Mouse (Mus musculus) kidney, postnatal 4 days (tissue): ENCODE measurements around the gene Rabac1.
A peak's percentile ranks its signal among the peaks of the same experiment; 100 is the strongest.

Experiments
- DNase-seq, 2 experiments: peaks; one replicate each; pipeline ENCODE4 v3.0.0; 2021; ENCODE audit warnings: mixed read lengths in 2 of 2

Rabac1 gene

DNA sequence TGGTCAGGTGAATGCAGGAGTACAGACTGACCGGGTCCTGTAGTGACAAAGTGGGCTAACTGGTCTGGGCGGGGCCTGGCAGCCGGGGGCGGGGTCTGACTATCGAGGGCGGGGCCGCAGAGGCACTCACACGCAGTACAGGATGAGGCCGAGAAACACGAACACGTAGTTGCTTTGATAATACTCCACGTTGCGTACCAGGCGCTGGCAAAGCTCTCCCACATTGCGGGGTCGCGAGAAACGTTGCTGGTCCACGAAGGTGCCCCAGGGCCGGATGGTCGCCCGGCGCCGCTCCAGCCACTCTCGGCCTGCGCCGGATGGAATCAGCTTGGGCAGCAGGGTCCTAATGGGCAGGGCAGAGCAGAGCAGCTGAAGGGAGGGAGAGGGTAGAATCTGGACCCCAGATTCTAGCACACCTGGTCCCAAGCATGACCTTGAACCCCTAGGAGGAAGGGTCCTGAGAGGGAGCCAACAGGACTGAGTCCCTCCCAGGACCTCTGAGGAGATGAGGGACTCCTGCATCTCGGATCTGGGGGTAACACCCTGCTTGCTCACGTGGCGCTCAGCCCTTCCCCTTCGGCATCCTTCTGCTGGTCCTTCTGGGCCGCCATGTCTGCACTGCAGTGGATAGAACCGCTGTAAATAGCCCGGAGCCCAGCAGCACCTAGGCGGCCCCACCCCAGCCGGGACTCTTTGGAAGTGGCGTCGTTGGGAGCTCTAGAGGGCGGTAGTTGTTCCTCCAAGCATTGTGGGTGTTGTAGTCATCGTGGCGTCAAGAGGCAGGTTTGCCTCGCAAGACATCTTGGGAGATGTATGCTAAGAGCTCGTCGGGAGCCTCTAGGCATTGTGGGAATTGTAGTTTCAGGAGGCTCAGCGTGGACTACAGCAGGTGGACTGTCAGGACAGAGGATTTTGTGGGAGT, at the start of gene Rabac1:
TSS of gene Rabac1 (minus strand) at position 783 of the 922 bp plus-strand sequence.
- peak; percentile 93 to 94 for DNase-seq

DNA sequence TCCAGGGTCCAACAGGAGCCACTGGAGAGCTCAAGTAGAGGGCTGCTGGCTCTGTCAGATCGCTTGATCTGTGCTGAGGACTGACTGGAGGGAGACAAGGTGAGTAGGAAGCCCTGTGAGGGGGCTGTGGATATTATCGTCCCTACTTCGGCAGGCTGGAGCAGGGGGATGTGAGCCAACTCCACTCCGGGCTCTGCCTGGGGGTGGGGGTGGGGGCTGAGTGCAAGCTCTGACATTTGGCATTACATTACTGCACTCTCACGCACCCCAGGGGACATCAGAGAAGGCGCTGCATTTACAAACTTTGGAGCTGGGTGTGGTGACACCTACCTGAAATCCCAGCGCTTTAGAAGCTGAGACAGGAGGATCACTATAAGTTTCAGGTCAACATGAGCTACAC, 39.0 kb upstream of the Rabac1 start:
- no peak for DNase-seq

DNA sequence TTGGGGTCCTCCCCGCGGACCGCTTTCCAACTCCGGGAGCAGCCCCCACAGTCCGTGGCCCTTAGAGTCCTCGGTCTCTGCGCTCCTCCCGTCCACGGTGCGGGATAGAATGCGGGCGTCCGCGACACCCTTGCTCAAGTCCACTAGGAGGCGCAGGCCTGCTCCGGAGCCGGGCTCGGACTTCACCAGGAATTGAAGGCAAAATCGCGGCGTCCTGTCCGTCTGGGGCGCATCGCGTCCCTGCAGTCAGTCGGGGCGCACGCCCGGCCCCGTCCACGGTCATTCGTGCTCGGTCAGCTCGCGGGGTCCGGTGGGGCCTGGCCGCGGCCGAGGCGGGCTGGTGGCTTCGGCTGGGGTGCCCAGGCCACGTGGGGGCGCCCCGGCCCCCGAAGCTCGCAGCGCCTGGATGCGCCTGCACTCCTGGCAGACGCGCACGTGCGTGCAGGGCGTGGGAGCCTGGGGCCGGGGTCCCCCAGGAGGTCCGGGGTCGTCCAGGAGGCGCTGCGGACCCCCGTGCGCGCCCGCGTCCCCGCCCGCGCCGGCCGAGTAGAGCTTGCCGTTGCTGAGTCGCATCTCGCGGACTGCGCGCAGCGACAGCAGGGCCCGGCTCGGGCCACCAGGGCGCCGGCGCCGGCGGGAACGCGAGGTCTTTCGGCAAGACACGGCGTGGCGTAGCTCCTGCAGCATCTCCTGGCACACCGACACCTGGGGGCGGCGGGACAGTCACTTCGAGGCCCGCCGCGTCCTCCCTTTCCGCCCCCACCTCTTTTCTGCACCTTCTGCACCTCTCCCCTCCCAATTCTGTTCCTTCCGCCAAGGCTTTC, 37.7 kb upstream of the Rabac1 start:
- peak; percentile 74 to 75 for DNase-seq

DNA sequence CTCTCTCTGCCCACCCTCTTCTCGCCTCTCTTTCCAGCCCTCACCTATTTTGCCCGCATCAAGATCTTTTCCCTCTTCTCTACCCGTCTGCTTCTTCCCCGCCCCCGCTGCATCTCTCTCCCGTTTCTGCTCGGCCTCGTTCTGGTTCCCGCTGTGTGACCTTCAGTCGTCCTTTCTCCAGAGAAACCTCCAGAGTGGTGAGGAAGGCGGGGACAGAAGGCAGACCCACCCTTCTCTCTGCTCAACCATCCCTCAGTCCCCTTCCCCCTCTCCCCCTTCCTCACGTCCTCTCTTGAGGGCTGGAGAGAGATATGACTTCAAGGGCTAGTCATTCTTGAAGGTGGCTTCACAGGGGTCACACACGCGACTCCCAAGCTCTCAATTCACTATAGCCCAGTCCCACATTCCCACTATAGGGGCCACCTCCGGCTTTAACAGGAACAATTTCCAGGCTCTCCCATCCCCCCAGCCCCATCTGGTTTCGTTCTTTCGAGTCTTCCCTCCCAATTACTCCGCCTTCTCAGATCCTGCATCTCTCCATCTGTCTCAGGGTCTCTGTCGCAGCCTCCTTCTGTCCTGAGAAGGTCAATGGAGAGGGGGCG, 36.6 kb upstream of the Rabac1 start:
- DNase-seq = peak in 1 of 2 experiments; percentile 14

DNA sequence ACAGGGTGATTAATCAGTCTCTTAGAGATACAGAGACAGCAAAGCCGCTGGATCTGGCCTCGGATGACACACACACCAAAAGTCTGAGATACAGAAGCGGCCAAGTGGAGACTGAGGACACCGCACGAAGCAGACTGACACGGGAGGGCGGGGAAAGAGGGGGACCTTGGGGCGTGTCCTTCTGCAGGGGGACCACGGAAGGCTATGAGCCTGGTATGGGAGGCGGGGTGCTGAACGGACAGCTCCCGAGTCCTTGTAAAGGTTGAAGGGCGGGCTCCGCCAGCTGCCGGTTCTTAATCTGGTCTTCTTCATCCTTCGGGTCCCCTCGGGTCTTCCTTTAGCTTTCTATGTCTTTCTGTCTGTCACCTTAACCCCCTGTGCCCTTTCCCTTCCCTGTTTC, 36.1 kb upstream of the Rabac1 start:
- DNase-seq = peak; percentile 90 to 91

DNA sequence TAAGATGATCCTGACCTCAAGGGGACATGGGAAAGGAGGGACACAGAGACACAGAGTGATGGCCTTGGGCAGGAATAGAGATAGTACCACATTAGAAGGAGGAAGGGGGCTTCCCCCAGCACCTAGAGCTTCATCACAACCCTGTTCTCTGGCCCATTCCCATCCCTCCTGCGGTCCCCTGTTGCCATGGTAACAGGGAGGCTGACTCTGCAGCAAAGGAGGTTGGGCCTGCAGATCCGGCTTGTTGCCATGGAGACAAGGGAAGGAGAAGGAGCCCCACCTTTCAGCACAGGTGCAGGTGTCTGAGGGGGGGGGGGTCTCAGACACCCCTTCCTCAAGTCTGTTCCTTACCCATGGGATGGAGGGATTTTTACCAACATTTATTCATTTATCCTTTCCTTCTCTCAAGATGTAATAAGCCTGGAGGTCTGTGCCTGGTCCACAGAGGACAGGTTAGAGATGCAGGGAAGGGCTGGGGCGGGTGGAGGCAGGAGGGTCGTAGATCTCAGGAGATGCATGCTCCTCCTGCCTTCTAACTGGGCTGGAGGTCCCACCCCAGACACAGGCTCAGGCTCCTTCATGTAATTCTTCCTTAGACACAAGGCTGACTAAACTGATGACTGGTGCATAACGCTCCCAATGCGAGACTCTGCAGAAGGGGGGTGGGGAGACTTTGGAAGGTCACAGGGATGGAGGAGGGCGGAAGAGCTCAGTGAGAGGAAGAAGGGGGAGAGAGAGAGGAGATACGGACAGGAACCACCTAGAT, 35.2 kb upstream of the Rabac1 start:
- no peak for DNase-seq

DNA sequence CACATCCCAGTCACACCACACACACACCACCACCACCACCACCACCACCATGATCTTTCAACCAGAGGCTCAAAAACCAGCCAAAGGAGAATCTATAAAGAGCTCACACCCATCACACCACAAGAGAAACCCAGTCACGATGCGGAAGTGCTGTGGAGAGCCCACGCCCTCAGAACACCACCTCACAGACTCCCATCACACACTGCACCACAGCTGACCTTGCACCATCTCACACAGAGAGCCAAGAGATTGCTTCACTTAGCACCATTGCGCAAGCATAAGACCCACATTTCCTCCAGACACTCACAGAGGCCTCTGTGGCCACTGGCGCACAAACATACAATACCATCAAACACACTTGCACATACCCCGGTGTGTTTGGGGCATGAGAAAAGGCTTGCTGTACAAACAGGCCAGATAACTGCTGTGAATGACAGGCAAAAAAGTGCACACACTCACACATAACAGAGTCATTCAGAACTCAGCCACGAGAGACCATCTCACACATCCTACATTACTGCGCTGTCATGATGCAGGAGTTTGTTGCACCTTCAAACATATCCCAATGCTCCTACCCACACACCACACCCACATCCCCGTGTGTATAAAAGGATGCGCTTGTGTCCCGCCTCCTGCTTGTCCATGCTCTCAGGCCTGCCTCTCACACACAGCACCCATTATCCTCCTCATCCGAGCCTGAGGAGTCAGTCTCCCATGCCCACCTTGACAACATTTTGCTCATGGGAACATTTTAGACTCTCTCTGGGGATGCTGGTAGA, 34.2 kb upstream of the Rabac1 start:
- no peak for DNase-seq

DNA sequence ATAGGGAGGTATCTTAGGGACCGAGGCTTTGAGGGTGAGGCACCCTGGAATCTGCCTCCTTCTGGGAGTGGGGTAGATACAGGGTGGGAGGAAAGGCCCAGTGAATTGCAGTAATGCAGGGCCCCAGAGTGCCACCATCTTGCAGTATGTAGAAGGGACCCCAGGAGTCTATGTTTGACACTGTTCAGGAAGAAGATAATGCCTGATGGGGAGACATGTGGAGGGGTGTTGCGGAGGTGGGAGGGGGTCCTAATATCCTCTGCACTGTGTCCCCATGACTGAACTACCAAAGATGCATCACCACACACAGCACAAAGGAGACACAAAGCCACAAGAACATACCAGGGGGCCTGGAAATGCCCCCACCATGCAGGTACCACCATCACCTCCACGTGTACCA, 33.6 kb upstream of the Rabac1 start:
- no peak for DNase-seq

DNA sequence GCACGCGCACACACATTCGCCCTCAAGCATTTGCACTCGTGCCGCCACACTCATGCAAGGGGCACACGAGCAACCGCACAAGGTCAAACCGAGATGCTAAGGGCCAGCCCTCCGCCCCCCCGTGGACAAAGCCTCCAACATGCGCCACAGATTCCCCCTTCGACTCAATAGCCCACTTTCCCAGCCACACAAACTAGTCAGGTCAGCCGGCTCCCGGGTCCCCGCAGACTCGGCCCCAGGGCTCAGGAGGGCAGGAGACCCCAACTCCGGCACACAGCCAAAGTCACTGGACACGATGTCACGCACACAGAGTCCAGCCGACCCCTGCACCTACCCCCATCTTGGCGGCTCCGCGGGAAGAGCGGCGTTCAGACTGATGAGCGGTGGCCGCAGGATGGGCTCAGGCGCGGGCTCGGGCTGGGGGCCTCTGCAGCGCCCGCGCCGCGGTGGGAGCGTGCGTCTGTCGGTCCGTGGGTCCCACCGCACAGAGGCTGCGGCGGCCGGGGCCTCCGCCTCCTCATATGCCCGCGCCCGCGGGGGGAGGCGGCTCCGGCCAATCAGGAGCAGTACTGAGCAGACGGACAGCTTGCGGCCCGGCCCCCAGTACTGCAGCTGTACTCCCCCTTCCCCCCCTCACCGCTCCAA, 33.0 kb upstream of the Rabac1 start, which contains the start of gene Atp1a3:
TSS of gene Atp1a3 (minus strand) at position 538 of the 645 bp plus-strand sequence.
- peak; percentile 50 to 59 for DNase-seq

DNA sequence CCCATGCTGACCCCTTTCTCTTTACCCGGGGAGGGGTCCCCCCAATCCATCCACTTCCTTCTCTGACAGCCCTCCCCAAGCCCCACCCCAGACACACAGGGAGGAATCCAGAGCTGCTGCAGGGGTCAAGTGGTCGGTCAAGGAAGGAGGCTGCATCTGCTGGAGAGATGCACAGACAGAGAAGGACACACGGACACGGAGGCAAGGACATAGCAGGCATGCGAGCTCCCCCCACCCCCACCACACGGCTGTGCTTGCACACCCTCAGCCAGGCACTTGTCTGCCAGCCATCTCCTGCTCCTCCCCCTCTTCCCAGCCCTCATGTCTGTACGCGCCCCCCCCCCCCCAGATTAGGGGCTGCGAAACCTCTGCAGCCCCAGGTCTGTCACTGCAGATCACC, 32.3 kb upstream of the Rabac1 start:
- DNase-seq = no peak

DNA sequence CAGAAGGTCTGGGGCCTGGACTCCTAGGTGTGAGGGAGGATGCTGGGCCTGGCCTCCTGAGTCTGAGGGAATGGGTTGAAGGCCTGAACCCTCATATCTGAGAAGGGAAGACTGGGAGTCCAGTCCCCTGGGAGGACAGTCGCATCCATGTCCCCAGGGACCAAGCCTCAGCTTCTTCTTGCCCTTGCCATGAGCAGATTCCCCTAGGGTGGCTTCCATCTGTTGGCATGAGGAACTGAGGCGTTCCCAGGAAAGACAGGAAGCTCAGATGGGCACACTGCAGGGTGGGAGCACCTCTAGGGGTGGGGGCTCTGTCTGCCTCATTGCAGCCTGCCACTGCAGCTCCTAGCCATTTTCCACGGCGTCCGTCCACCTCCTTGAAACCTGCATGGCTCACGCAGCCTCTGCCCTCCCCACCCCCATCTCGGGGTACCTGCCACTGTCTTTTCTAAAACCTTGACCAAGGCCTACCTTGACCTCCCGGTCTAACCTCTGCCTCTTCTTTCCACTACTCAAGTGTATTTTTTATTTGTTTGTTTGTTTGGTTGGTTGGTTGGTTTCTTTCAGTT, 31.4 kb upstream of the Rabac1 start:
- DNase-seq = no peak

DNA sequence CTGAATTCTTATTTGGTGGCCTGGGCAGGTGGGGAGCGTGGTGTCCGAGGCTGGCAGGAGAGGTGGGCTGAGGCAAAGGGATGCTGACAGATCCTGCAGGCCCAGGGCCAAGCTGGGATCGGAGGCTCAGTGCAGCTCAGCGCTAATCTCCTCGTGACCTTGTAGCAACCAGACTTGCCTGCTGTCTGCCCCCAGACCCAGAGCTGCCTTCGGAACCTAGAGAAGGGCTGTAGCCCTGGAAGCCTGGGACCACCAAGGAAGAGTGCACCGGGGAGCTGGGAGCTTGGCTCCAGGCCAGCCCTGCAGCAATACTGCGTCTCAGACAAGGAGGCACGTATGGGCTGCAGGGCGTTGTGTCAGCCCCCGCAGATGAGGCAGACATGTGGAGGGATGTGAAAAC, 30.7 kb upstream of the Rabac1 start:
- no peak for DNase-seq

DNA sequence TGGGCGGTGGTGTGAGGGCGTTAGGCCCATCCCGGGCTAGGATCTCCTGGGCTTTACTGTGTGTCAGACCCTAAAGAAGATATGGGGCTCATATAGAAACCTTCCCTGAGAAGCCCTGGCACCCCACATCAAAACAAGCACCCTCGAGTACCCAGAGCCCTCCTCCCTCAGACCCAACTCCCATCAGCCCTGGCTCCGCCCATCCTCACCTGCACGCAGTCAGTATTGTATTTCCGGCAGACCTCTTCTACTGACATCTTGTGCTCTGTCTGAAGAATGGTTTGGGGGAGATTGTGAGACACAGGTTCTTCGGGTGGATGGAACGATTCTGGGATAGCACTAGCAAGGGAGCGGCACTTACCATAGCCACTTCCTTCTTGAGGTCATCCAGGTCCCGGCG, 28.2 kb upstream of the Rabac1 start:
- no peak for DNase-seq

DNA sequence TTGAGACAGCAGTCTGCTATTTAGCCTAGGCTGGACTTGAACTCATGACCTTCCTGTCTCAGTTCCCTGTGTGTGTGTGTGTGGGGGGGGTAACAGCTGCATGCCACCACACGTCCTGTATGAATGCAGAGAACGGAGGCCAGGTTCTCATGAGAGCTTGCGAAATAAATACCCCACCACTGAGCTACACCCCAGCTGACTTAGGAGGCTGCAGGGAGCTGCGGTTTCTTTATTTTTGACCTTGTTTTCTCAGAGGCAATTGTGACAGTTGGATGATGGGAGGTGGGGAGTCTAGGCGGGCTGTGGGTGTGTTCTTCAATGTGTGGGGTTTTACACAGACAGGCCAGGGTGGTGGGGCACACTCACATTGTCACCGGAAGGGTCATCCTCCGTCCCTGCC, 27.7 kb upstream of the Rabac1 start:
- DNase-seq = no peak

DNA sequence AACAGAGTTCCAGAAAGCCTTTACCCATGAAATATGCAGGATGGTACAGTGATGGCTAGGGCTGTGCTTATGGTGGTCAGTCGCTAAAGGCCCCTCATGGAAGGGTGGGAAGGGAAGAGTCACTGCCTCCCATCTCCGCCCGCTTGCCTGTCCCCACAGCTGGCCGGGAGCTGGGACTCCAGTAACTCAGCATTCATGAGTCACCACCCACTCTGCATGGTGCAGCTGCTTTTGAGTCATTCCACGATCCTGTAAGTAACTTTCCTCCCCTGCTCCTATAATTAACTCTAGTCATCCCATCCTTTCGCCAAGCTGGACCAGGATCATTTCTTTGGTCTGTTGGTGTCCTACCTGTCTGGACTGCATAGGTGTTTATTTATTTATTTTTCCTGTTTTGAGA, 20.5 kb upstream of the Rabac1 start:
- DNase-seq = no peak

DNA sequence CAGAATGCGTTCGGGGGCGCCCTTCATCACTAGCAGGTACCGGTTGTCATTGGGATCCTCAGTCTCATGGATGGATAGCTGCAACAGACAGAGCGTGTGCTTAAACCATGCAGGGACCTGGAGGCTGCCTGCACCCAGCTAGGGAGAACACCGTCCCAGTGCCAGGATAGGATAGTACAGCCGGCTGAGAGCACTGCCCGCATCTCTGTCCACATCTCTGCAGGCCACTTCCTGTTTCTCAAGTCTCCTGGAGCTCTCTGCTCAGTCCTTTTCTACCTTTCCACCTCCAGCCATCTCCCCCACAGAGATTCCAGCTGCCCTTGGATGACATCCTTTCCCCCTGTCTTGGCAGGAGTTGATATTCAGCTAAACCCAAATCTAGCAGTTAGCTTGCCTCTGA, 17.9 kb upstream of the Rabac1 start:
- no peak for DNase-seq

DNA sequence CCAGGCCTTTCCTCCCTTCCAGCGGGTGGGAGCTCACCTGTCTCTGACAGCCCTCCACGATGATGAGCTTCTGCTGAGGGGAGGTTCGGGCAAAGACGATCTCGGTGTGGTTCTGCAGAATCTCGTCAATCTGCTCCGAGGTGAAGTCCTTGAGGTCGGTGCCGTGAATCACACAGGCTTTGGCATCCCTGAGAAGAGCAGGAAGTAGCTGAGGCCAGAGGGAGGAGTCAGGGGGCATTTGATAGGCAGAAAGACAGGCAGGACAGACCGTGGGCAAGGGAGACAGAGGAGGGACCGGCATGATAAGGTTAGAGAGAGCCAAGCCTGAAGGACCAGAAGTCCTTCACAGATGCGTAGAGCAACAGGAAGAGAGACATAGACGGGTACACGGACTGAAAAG, 15.4 kb upstream of the Rabac1 start:
- no peak for DNase-seq

DNA sequence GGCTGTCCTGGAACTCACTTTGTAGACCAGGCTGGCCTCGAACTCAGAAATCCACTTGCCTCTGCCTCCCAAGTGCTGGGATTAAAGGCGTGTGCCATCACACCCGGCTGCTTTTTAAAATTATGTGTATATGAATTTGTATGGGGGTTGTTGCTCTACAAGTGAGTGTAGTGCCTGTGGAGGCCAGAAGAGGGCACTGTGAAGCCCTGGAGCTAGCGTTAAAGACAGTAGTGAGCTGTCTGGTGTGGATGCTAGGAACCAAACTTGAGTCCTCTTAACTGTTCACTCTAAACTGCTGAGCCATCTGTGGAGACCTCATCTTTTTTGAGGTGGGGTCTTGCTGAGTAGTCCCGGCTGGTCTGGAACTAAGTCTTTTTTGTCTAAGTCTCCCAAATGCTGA, 13.2 kb upstream of the Rabac1 start:
- no peak for DNase-seq

DNA sequence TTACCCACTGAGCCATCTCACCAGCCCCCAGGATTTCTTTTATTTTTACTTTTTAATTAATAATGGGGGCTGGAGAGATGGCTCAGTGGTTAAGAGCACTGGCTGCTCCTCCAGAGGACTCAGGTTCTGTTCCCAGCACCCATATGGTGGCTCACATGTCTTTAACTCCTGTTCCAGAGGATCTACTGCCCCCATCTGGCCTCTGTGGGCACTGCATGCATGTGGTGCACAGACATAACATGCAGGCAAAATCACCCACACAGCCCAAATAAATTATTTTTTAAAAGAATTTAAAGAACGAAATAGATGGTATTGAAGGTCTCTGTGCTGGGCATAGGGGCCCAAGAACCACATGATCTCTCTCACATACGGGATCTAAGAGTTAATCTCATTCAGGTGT, 11.8 kb upstream of the Rabac1 start:
- no peak for DNase-seq

DNA sequence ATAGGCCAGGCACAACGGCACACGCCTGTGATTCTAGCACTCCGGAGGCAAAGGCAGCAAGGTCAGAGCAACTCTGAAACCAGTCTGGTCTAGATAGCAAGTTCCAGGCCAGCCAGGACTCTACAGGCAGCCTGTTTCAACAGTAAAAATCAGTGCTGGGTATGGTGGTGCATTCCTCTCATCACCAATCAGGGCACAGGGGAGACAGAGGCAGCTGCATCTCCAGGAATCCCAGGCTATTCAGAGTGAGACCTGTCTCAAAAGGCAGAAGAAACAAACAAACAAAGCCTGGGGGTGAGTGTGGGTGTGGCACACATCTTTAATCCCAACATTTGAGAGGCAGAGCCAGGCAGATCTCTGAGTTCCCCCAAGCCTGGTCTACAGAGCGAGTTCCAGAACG, 10.8 kb upstream of the Rabac1 start:
- DNase-seq = no peak

DNA sequence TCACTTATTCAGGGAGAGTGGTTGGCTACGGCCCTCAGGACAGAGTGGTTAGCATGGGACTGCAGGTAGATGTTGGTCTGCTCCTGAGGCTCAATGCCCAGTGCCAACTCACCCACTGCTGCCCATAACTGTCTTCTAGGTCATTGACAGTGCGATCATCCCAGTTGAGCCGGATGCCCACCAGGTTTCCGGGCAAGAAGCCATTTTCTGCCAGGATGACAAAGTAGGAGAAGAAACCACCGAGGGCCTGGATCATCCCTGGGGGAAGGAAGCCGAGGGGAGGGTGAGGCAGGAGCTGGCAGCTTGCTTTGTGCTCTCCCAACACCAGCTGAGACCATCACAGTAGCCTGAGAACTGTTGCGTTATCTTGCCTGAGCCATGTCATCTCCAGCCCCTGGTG, 7.9 kb upstream of the Rabac1 start:
- DNase-seq = no peak
